Mouse (Mus musculus) lung, postnatal 0 days (tissue): ENCODE measurements at regions not wholly inside any gene's neighbourhood (a gene's known extent, or its start where the extent isn't known, plus 50 kb on each side); places are given as distances from the start of the nearest gene placed in this dataset.

Source experiments
- ATAC-seq: fragments of 200-750 bp; cut with Nextera tagmentation; 2 replicates; pipeline ENCODE4 v1.8.0; 2017; ENCODE audit warnings: moderate library complexity
- DNase-seq: peaks from one replicate; pipeline ENCODE4 v3.0.0-alpha.2; 2016; ENCODE audit warnings: low spot score
- H3K27ac ChIP-seq: fragments of 300-500 bp; sonication (generic); 2 replicates; pipeline ENCODE4 v1.5.1; 2014; ENCODE audit warnings: antibody characterized with exemption, mild to moderate bottlenecking, low read length, mixed read lengths
- H3K27me3 ChIP-seq: fragments of 300-500 bp; sonication (generic); replicated peaks from 2 replicates; pipeline ENCODE4 v1.6.1; 2014; ENCODE audit warnings: low read length, mixed read lengths; ENCODE audit not compliant: insufficient read depth
- H3K36me3 ChIP-seq: fragments of 300-500 bp; sonication (generic); 2 replicates; pipeline ENCODE4 v1.6.1; 2014; ENCODE audit warnings: low read length, mixed read lengths; ENCODE audit not compliant: insufficient read depth
- H3K4me1 ChIP-seq: fragments of 300-500 bp; sonication (generic); 2 replicates; pipeline ENCODE4 v1.6.1; 2014; ENCODE audit warnings: antibody characterized with exemption, low read depth, low read length, mixed read lengths; ENCODE audit not compliant: insufficient read depth
- H3K4me2 ChIP-seq: fragments of 300-500 bp; sonication (generic); replicated peaks from 2 replicates; pipeline ENCODE4 v1.6.1; 2014; ENCODE audit warnings: low read depth, mild to moderate bottlenecking, low read length, moderate library complexity, mixed read lengths
- H3K4me3 ChIP-seq: fragments of 300-500 bp; sonication (generic); 2 replicates; pipeline ENCODE4 v1.5.1; 2014; ENCODE audit warnings: low read depth, low read length
- H3K9ac ChIP-seq: fragments of 300-500 bp; sonication (generic); replicated peaks from 2 replicates; pipeline ENCODE4 v1.6.1; 2014; ENCODE audit warnings: low read depth, mild to moderate bottlenecking
- H3K9me3 ChIP-seq: fragments of 300-500 bp; sonication (generic); 2 replicates; pipeline ENCODE4 v1.6.1; 2016; ENCODE audit warnings: low read length, mixed read lengths
- CTCF ChIP-seq: IDR thresholded peaks from 2 replicates; pipeline ENCODE4 v1.5.1; 2016; ENCODE audit warnings: antibody characterized with exemption, mild to moderate bottlenecking
- EP300 ChIP-seq: IDR thresholded peaks from 2 replicates; pipeline ENCODE4 v1.6.1; 2016; ENCODE audit warnings: antibody characterized with exemption, mild to moderate bottlenecking, control low read depth
- WGBS: fragments of 180-500 bp; shearing (Covaris S2); extraction: QIAGEN DNeasy Blood & Tissue Kit; methylation state at CpG from one replicate; pipeline ENCODE4 v1.1.7; 2014; 5-methylcytosine and 5-hydroxymethylcytosine counted together

DNA sequence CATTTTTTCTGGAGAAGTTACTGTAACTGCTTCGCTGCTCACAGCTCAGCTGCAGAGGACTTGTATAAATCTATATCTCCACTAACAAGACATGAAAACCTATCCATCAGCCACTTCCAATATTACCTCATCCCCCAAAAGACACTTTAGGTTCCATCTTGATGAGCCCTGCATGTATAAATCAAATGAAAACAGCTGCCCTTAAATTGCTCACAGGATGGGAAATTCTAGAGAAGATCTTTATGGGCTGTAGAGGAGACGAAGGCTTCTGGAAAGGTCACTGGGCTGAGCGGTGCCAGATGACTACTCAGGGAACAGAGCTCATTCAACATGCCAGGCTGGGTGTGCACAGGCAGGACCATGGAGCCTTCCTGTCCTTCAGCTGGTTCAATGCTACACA, 145.4 kb upstream of the Gas1 start:
- H3K27ac ChIP-seq = no peak overlapping the region
- DNase-seq = no peak
- no peaks in the 10 kb centered on the region for H3K36me3 ChIP-seq
- no peaks in the 10 kb centered on the region; the same call in 1 of the 2 replicates for H3K9me3 ChIP-seq
- no peak overlapping the region for H3K9ac ChIP-seq
- H3K4me1 ChIP-seq = no peaks in the 10 kb centered on the region
- no peak overlapping the region for H3K4me2 ChIP-seq
- ATAC-seq = no peak
- 79% methylated on average over 3 of the region's 3 CpGs for WGBS
- H3K4me3 ChIP-seq = no peak overlapping the region
- no peak for TF ChIP-seq CTCF
- no peak for TF ChIP-seq EP300
- H3K27me3 ChIP-seq = no peaks in the 10 kb centered on the region

- Histone ChIP-seq H3K9ac (no peak overlapping the region), H3K4me2 (no peak overlapping the region), H3K9me3 (no peaks in the 10 kb centered on the region; the same call in 1 of the 2 replicates), H3K36me3 (no peaks in the 10 kb centered on the region), H3K27ac (no peak overlapping the region), H3K4me3 (no peak overlapping the region), H3K27me3 (no peaks in the 10 kb centered on the region), H3K4me1 (no peaks in the 10 kb centered on the region)
- WGBS = 58% methylated on average over 9 of the region's 9 CpGs
- DNase-seq (no peak), ATAC-seq (no peak)
- no peak for TF ChIP-seq CTCF
- no peak for TF ChIP-seq EP300
These were observed 153.5 kb upstream of the Gas1 start for GRCm38 (mm10) chr13:60330475-60331258.

DNA sequence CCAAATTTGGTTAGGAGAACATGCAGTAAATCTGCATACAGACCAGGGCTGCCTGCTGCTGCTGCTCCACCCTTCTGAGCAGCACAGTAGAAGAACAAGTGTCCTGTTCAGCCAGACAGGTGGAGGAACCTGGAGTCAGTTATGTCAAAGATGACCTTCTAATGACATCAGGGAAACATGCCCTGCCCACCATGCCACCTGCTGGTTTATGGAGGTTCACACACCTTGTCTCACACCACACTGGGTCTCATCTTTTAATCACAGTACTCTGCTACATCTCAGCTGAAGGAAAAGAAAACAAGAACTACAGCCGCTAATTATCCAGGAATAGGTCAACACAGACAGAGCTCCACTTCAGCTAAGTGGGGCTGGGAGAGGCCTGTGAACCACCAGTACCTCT, 159.0 kb upstream of the Gas1 start:
- Histone ChIP-seq H3K9ac (no peak overlapping the region), H3K27ac (no peak overlapping the region), H3K36me3 (no peaks in the 10 kb centered on the region), H3K4me1 (no peaks in the 10 kb centered on the region), H3K4me3 (no peak overlapping the region), H3K9me3 (no peaks in the 10 kb centered on the region), H3K4me2 (no peak overlapping the region), H3K27me3 (no peaks in the 10 kb centered on the region)
- DNase-seq = no peak
- no peak for ATAC-seq
- 21% methylated on average over 1 of the region's 1 CpGs for WGBS
- TF ChIP-seq EP300 (no peak), CTCF (peak; percentile 44)

DNA sequence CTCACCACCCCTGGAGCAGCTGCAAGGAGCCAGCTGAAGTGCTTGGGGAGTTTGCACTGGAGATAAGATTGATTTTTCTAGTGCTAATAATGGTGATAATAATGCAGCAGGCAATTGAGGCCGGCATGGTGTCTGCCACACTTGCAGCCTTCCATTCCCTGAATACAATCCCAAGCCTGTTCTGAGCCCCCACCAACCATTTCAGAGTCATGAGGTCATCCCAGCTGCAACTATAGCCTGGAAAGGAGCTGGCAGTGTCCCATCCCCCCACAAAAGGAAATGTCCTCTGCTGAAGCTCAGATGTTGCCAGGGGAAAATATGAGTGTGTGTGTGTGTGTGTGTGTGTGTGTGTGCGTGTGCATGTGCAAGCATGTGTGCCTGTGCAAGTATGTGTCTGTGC, 160.2 kb upstream of the Gas1 start:
- ATAC-seq = no peak
- Histone ChIP-seq H3K4me1 (no peaks in the 10 kb centered on the region), H3K4me2 (no peak overlapping the region), H3K9ac (no peak overlapping the region), H3K27ac (no peak overlapping the region), H3K27me3 (no peaks in the 10 kb centered on the region), H3K4me3 (no peak overlapping the region), H3K9me3 (no peaks in the 10 kb centered on the region), H3K36me3 (no peaks in the 10 kb centered on the region)
- WGBS = 39% methylated on average over 2 of the region's 2 CpGs
- no peak for DNase-seq
- no peak for TF ChIP-seq EP300

DNA sequence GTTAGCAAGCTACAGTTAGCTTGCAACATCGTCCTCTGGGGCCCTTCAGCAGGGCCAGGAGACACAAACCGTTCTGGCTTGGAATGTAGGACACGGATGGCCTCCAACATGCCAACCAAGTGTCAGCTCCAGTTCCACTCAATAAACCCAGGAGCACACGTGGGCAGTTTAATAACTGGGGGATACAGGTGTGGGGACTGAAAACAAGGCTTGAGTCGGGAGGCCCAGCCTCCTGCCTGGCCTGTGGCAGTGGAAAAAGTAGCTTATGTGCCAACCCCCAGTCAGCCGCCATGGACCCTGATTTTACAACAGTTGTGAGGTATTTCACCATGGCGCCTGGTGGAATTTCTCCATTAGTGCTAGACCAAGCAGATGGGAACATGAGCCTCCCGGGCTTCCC, 160.9 kb upstream of the Gas1 start:
- Histone ChIP-seq H3K4me3 (no peak overlapping the region), H3K9ac (no peak overlapping the region), H3K4me2 (no peak overlapping the region), H3K36me3 (no peaks in the 10 kb centered on the region), H3K4me1 (no peaks in the 10 kb centered on the region), H3K9me3 (no peaks in the 10 kb centered on the region), H3K27me3 (no peaks in the 10 kb centered on the region), H3K27ac (no peak overlapping the region)
- 81% methylated on average over 8 of the region's 8 CpGs for WGBS
- ATAC-seq (no peak), DNase-seq (no peak)
- TF ChIP-seq CTCF (no peak), EP300 (no peak)

- H3K36me3 ChIP-seq = no peaks in the 10 kb centered on the region
- ATAC-seq (no peak), DNase-seq (no peak)
- no peak overlapping the region for H3K4me2 ChIP-seq
- no peaks in the 10 kb centered on the region for H3K9me3 ChIP-seq
- no peak overlapping the region for H3K4me3 ChIP-seq
- 83% methylated on average over 2 of the region's 2 CpGs for WGBS
- H3K4me1 ChIP-seq = no peaks in the 10 kb centered on the region
- no peak overlapping the region for H3K27ac ChIP-seq
- H3K27me3 ChIP-seq = no peaks in the 10 kb centered on the region
- no peak overlapping the region for H3K9ac ChIP-seq
- TF ChIP-seq EP300 (no peak), CTCF (no peak)
These were observed 162.9 kb upstream of the Gas1 start for GRCm38 (mm10) chr13:60340068-60340467.
